Mouse (Mus musculus) forebrain, embryonic 11.5 days (tissue): ENCODE measurements around the gene Gorasp1. TPM values are rescaled to one million over a fixed set of nuclear protein-coding genes. Genes with fewer than 3 reads are reported as not detected.

Source experiments
- ATAC-seq: fragments of 200-750 bp; cut with Nextera tagmentation; replicated peaks from 2 replicates; pipeline ENCODE4 v1.8.0; 2017; ENCODE audit warnings: moderate TSS enrichment; ENCODE audit not compliant: low FRiP score
- DNase-seq: peaks from one replicate; pipeline ENCODE4 v3.0.0-alpha.2; 2017; ENCODE audit warnings: low spot score
- H3K27ac ChIP-seq: fragments of 300-500 bp; sonication (generic); 2 replicates; pipeline ENCODE4 v1.5.1; 2014; ENCODE audit warnings: low read depth, low read length
- H3K27me3 ChIP-seq: fragments of 300-500 bp; sonication (generic); 2 replicates; pipeline ENCODE4 v1.6.1; 2014; ENCODE audit warnings: mild to moderate bottlenecking, low read length, mixed read lengths; ENCODE audit not compliant: control insufficient read depth, insufficient read depth
- H3K36me3 ChIP-seq: fragments of 300-500 bp; sonication (generic); 2 replicates; pipeline ENCODE4 v1.6.1; 2014; ENCODE audit warnings: mild to moderate bottlenecking, low read length, moderate library complexity, mixed read lengths; ENCODE audit not compliant: control insufficient read depth, insufficient read depth
- H3K4me1 ChIP-seq: fragments of 300-500 bp; sonication (generic); replicated peaks from 2 replicates; pipeline ENCODE4 v1.6.1; 2014; ENCODE audit warnings: low read length, mixed read lengths; ENCODE audit not compliant: control insufficient read depth, insufficient read depth
- H3K4me2 ChIP-seq: fragments of 300-500 bp; sonication (generic); 2 replicates; pipeline ENCODE4 v1.6.1; 2014; ENCODE audit warnings: low read depth, mild to moderate bottlenecking, low read length, moderate library complexity, mixed read lengths; ENCODE audit not compliant: severe bottlenecking
- H3K4me3 ChIP-seq: fragments of 300-500 bp; sonication (generic); 2 replicates; pipeline ENCODE4 v1.5.1; 2014; ENCODE audit warnings: low read depth, low read length
- H3K9ac ChIP-seq: fragments of 300-500 bp; sonication (generic); 2 replicates; pipeline ENCODE4 v1.6.1; 2014; ENCODE audit warnings: low read length
- H3K9me3 ChIP-seq: fragments of 300-500 bp; sonication (generic); 2 replicates; pipeline ENCODE4 v1.6.1; 2016; ENCODE audit warnings: low read length, mixed read lengths; ENCODE audit not compliant: control insufficient read depth
- WGBS: fragments of 180-500 bp; shearing (Covaris S2); extraction: QIAGEN DNeasy Blood & Tissue Kit; methylation state at CpG from one replicate; pipeline ENCODE4 v1.1.7; 2014; 5-methylcytosine and 5-hydroxymethylcytosine counted together
- polyA plus RNA-seq: library from polyadenylated mRNA; unstranded; fragments of >200 nt; fragmentation: Nextera tagmentation; extraction: Ambion mirVana; gene quantifications from 2 replicates; pipeline ENCODE4 v1.2.1, GENCODE M21; 2014

Gorasp1 gene
- polyA plus RNA-seq, 1 experiment from 2014 or later = 19.3 TPM

- peak overlapping the region; percentile 94 for H3K4me2 ChIP-seq
- H3K9me3 ChIP-seq = no peaks in the 10 kb centered on the region
- peaks cover 5% of the 10 kb centered on the region; the same call in 1 of the 2 replicates for H3K27me3 ChIP-seq
- peak; percentile 8; the same call in 1 of the 2 replicates for ATAC-seq
- no peaks in the 10 kb centered on the region for H3K36me3 ChIP-seq
- 0% methylated on average over 16 of the region's 16 CpGs for WGBS
- H3K4me3 ChIP-seq = peak overlapping the region; percentile 21; the same call in 1 of the 2 replicates
- peaks cover 35% of the 10 kb centered on the region for H3K4me1 ChIP-seq
- H3K27ac ChIP-seq = peak overlapping the region; percentile 75
- DNase-seq = peak; percentile 79
- H3K9ac ChIP-seq = peak overlapping the region; percentile 47
Measured at GRCm38 (mm10) chr9:119981183-119982179, 44.1 kb upstream of the Gorasp1 start.

GRCm38 (mm10) chr9:119980770-119981182, 43.4 kb upstream of the Gorasp1 start:
- H3K4me3 ChIP-seq = no peak overlapping the region
- no peaks in the 10 kb centered on the region for H3K36me3 ChIP-seq

GRCm38 (mm10) chr9:119979749-119980148, 42.4 kb upstream of the Gorasp1 start:
- no peak overlapping the region for H3K4me3 ChIP-seq
- WGBS = 44% methylated on average over 2 of the region's 2 CpGs

More at GRCm38 (mm10) chr9:119980770-119981182, 43.4 kb upstream of the Gorasp1 start:
- Histone ChIP-seq H3K9me3 (no peaks in the 10 kb centered on the region), H3K4me2 (peak overlapping the region; percentile 94; the same call in 1 of the 2 replicates), H3K9ac (peak overlapping the region; percentile 47), H3K27me3 (peaks cover 5% of the 10 kb centered on the region; the same call in 1 of the 2 replicates), H3K4me1 (peaks cover 35% of the 10 kb centered on the region), H3K27ac (peak overlapping the region; percentile 75)
- ATAC-seq (no peak), DNase-seq (no peak)
- 7% methylated on average over 4 of the region's 4 CpGs for WGBS

GRCm38 (mm10) chr9:119978811-119979441, 41.6 kb upstream of the Gorasp1 start:
- no peaks in the 10 kb centered on the region for H3K9me3 ChIP-seq
- peaks cover 32% of the 10 kb centered on the region for H3K4me1 ChIP-seq
- DNase-seq = no peak
- no peak overlapping the region for H3K4me2 ChIP-seq
- no peak overlapping the region for H3K9ac ChIP-seq
- H3K27ac ChIP-seq = no peak overlapping the region
- ATAC-seq = no peak
- H3K36me3 ChIP-seq = no peaks in the 10 kb centered on the region
- WGBS = 84% methylated on average over 6 of the region's 6 CpGs
- H3K27me3 ChIP-seq = peaks cover 5% of the 10 kb centered on the region; the same call in 1 of the 2 replicates
- H3K4me3 ChIP-seq = no peak overlapping the region

More at GRCm38 (mm10) chr9:119979749-119980148, 42.4 kb upstream of the Gorasp1 start:
- H3K4me1 ChIP-seq = peaks cover 35% of the 10 kb centered on the region
- no peak overlapping the region for H3K27ac ChIP-seq
- no peaks in the 10 kb centered on the region for H3K9me3 ChIP-seq
- H3K9ac ChIP-seq = no peak overlapping the region
- DNase-seq (no peak), ATAC-seq (no peak)
- peaks cover 5% of the 10 kb centered on the region; the same call in 1 of the 2 replicates for H3K27me3 ChIP-seq
- no peaks in the 10 kb centered on the region for H3K36me3 ChIP-seq
- H3K4me2 ChIP-seq = no peak overlapping the region

GRCm38 (mm10) chr9:119978151-119978810, 40.9 kb upstream of the Gorasp1 start:
- WGBS = 60% methylated on average over 9 of the region's 9 CpGs
- Histone ChIP-seq H3K27ac (no peak overlapping the region), H3K4me1 (peaks cover 30% of the 10 kb centered on the region), H3K4me2 (no peak overlapping the region), H3K9ac (no peak overlapping the region), H3K4me3 (no peak overlapping the region), H3K27me3 (peaks cover 5% of the 10 kb centered on the region; the same call in 1 of the 2 replicates), H3K9me3 (no peaks in the 10 kb centered on the region), H3K36me3 (no peaks in the 10 kb centered on the region)
- ATAC-seq (no peak), DNase-seq (no peak)

GRCm38 (mm10) chr9:119977557-119978060, 40.2 kb upstream of the Gorasp1 start:
- WGBS = 63% methylated on average over 5 of the region's 5 CpGs
- Histone ChIP-seq H3K4me1 (peaks cover 24% of the 10 kb centered on the region), H3K27ac (no peak overlapping the region)

GRCm38 (mm10) chr9:119976704-119977556, 39.6 kb upstream of the Gorasp1 start:
- Histone ChIP-seq H3K9me3 (no peaks in the 10 kb centered on the region), H3K4me2 (no peak overlapping the region), H3K9ac (no peak overlapping the region), H3K27me3 (no peaks in the 10 kb centered on the region), H3K36me3 (no peaks in the 10 kb centered on the region), H3K4me1 (peaks cover 17% of the 10 kb centered on the region), H3K4me3 (no peak overlapping the region), H3K27ac (no peak overlapping the region)
- 68% methylated on average over 17 of the region's 17 CpGs for WGBS
- no peak for DNase-seq
- ATAC-seq = no peak

More at GRCm38 (mm10) chr9:119977557-119978060, 40.2 kb upstream of the Gorasp1 start:
- Histone ChIP-seq H3K27me3 (no peaks in the 10 kb centered on the region; the same call in 1 of the 2 replicates), H3K4me2 (no peak overlapping the region), H3K9ac (no peak overlapping the region), H3K9me3 (no peaks in the 10 kb centered on the region), H3K4me3 (no peak overlapping the region), H3K36me3 (no peaks in the 10 kb centered on the region)
- ATAC-seq = no peak
- DNase-seq = no peak
